Mouse (Mus musculus) effector memory CD4-positive, alpha-beta T cell, adult 7 months (primary cell): ENCODE data around the gene Spice1. TPM values are rescaled to one million over a fixed set of nuclear protein-coding genes. Genes with fewer than 3 reads are reported as not detected.

Source experiments
- polyA plus RNA-seq: library from polyadenylated mRNA; unstranded; fragments of 100-300 nt; shearing (Covaris generic); gene quantifications from one replicate; pipeline ENCODE4 v1.2.1, GENCODE M21; 2017

Spice1 gene
- polyA plus RNA-seq: 78.7 TPM

GRCm38 (mm10) chr16:44347071-44347901 lies at the start of gene Spice1:
TSS of gene Spice1 (plus strand) at chr16:44347121.

GRCm38 (mm10) chr16:44332861-44333284 lies 14.0 kb upstream of the Spice1 start, which contains the start of gene Sidt1:
TSS of gene Sidt1 (minus strand) at chr16:44333196.

GRCm38 (mm10) chr16:44394577-44395243 lies 47.8 kb downstream of the Spice1 start, which contains the start of gene Cfap44:
TSS of gene Cfap44 (plus strand) at chr16:44394796.

Other genes with a start within 250 kb of the Spice1 start
- 24.8 TPM for gene Atp6v1a, start 207.4 kb upstream of the Spice1 start, polyA plus RNA-seq
- 74.9 TPM for gene Naa50, start 207.3 kb upstream of the Spice1 start, polyA plus RNA-seq
- 4.2 TPM for gene Usf3, start 173.9 kb upstream of the Spice1 start, polyA plus RNA-seq
- 446 TPM for gene Sidt1, start 13.9 kb upstream of the Spice1 start, polyA plus RNA-seq
- gene Cfap44, start 47.7 kb downstream of the Spice1 start, polyA plus RNA-seq: not detected
- 0.37 TPM for gene Boc, start 211.8 kb downstream of the Spice1 start, polyA plus RNA-seq